Mouse (Mus musculus): ENCODE data around the gene Acsbg1. TPM values are rescaled to one million over a fixed set of nuclear protein-coding genes. Genes with fewer than 3 reads are reported as not detected.
"Not testable (repeated sequence)": the region's sequence is repeated elsewhere in the genome, so short reads cannot be mapped to it uniquely, and the experiment has no call there.

Gene Acsbg1
- under 1 TPM; 0.27 to 0.45 TPM for total RNA-seq (2021)
- long read RNA-seq, experiment 1, partial matches to known transcripts: 0 of 2 reads
- long read RNA-seq, experiment 1, other reads (novel, unspliced or antisense): 0 of 2 reads
- long read RNA-seq, experiment 2: 0 reads

DNA sequence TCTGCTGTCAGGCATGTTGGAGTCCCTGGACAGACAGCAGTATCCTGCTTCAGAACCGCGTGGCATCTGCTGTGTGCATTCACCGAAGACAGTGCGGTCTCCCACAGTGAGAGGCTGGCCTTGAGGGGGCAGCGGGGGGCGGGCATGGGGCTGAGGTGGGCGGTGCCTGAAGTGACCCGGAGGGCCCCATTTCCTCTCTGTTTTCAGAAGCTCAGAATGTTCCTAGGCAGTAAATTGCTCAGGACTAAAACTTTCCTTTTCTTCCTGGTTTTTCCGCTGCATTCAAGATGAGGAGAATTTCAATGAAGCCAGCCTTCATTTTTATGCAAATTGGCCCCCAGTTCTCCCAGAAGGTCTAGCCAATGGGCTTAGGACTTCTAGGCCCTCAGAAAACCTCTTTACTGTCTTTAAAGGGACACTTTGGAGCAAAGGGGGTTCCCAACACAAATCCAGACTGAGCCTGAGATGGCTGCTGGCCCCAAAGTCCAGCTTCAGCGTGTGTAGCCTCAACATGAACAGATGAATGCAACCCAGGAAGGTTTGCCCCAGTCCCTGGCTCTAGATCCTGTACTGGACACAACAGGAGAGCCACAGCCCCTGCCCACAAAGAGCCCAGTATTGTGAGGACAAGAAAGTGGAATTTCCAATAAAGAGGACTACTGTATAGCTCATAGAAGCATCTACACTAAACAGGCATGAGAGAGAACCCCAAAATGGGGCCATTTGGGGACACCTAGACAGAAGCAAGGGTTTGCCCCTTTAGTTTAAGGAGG, at the start of gene Acsbg1:
TSS of gene Acsbg1 (minus strand) at position 266 of the 773 bp plus-strand sequence.
- no peak for DNase-seq
- intact Hi-C loops (cut with DNase I; ENCODE audit: low total_unique reads): no loop called here

DNA sequence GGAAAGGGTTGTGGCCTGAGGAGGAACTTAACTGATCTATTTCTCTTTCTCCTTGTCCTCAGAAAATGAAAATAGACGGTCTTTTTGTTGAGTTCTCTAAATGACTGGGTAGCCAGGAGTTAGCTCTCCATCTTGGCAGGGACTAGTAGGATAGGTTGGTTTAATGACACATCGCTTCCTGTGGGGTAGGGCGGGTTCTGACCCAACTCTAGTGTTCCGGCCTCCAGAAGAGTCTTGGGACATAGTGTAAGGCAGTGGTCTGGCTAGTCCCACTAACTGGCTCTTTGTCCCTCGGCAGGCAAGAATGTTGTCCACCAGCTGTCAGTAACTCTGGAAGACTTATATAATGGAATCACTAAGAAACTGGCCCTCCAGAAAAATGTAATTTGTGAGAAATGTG, 46.4 kb upstream of the Acsbg1 start:
- intact Hi-C loops (cut with DNase I; ENCODE audit: low total_unique reads): no loop called here

DNA sequence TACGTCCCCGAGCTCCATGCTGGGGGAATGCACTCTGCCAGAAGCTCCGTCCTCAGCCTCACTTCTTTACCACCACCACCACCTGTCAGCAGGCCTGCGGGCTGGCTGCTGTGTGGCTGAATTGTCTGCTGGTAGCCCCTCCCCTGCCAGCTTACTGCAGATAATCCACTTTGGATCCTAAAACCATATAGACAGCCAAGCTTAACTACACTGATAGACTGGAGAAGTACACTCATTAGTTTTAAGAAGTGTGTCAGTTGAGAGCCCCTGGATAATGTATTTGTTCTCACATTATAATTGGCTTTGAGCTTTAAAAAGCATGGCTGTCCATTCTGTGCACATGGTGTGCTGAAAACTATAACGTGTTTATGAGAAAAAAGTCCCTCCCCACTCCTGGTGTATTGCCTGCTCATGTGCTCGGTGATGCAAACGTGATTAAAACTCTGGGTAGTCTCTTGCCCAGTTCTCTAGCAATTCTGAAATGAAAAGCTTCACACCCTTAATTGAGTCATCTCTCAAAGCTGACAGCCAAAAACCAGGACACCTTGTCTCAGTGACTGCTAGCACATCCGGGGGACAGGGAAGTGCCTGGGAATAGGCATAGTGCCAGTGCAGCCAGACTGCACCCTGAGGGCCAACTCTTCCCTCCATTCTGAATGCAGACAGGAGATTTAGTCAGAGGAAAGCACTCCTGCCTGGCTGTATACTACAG, 45.8 kb upstream of the Acsbg1 start:
- DNase-seq: no peak
- intact Hi-C loops (cut with DNase I; ENCODE audit: low total_unique reads): no loop called here

More for the DNA sequence above, 46.4 kb upstream of the Acsbg1 start:
- DNase-seq: no peak

DNA sequence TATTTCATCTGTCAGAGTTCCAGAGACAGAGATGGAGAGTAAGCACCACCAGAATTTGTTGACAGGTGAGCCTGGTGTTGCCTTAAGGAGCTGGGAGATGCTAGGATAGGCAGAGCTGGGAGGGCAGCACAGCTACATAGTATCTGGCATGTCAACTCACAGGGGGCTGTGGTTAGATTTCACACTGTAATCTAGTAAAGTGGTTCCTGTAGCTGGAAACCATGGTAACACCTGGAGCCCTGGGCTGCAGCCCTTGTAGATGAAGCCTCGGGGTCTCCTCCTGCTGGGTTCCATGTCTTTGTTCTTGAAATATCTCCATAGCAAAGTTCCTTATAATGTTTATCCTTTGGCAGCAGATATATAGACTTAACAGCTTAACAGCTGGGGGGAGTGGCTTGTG, 43.9 kb upstream of the Acsbg1 start:
- intact Hi-C loops (cut with DNase I; ENCODE audit: low total_unique reads): no loop called here
- no peak for DNase-seq

DNA sequence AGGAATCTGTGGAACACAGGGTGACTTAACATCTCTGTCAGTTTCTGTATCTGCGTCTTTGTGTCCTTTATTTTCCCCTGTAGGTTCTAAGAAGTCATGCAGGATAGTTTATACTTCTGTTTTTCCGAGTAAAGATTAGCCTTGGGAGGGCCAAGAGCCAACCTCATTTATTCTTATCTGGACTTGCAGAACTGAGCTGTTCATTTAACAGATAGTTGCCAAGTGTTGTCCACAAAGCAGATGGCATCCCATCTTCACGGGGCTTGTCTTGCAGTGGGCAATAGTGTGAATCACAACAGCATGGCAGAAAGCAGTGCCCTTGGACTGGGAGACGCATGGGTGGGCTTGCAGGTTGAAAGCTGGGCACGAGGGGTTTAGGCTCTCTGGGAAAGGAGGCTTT, 42.7 kb upstream of the Acsbg1 start:
- DNase-seq: no peak
- intact Hi-C loops (cut with DNase I; ENCODE audit: low total_unique reads): no loop called here

DNA sequence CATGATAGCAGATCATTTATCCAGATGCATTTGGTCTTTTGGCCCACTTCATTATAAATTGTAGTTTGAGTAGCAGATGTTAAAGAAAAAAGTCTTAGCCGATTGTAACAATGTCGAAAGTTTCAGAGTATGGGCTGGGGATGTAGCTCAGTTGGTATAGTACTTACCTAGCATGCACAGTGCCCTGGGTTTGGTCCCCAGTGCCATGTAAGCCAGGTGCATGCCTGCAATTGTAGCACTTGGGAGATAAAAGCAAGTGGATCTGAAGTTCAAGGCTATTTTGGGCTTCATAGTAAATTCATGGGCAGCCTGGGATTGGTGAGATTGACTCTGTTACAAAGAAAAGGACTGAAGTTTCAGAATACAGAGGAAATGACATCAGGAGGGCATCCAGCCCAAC, 40.9 kb upstream of the Acsbg1 start:
- intact Hi-C loops (cut with DNase I; ENCODE audit: low total_unique reads): no loop called here

DNA sequence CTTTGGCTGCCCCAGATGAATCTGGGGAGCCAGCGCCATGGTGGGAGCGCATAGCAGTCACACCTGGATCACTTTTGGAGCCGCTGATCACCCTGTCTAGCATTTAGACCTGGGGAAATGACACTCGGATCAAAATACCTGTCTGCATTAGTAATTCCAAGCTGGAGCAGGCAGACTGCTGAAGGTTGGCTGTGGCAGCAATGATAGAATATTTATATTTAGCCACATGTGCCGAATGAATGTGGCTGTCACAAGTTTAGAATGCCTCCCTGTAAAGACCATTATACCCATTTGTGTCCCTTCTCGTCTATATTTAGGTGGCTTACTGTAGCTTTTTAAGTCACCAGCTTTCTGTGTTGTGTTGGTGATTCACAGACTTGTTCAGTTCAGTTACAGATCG, 39.1 kb upstream of the Acsbg1 start:
- no peak for DNase-seq
- intact Hi-C loops (cut with DNase I; ENCODE audit: low total_unique reads): no loop called here

More for the DNA sequence above, 40.9 kb upstream of the Acsbg1 start:
- no peak for DNase-seq

DNA sequence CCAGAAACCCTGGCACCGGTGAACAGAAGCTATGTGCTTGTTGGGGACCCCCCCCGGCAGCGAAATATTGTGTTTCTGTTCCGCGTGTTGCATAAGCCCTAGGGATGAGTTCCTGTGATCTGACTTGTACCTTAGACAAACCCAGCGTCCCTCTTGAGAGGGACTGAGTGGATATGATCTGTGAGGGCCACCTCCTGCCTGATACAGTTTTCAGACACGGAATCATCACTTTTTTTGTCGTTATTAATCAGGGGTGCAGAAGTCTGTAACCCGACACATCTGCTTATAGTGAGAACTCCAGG, 38.5 kb upstream of the Acsbg1 start:
- intact Hi-C loops (cut with DNase I; ENCODE audit: low total_unique reads): no loop called here
- no peak for DNase-seq

DNA sequence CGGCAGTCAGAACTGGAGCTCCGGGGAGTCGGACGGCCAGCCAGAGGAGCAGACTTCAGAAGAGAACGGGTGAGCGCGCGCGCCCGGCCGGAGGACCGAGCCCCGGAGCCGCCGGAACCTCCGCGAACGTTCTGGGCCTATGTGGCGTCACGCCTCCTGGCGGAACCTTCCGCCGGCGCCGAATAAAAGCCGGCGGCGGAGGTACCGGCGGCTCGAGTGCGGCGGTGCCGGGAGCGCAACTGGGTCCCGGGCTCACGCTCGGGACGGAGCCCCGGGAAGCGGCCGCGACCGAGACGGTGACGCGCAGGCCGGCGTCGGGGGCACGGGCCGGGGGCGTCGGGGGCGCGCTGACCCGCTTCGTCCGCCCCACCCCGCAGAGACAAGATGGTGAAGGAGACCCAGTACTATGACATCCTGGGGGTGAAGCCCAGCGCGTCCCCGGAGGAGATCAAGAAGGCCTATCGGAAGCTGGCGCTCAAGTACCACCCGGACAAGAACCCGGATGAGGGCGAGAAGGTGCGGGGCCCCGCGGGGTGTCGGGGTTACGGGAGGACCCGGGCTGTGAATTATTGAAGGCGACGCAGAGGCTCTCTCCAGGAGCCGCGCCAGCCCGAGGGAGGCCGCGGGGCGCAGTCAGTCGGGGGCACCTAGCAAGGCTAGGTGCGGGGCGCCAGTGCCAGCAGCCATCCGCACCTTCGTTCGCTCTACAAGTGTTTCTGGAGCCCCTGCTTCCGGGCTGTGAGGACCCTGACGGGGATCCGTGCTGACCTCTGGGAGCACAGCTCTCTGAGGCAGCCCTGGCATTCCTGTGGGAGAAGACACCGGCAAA, 37.9 kb upstream of the Acsbg1 start:
- peak; percentile 83 for DNase-seq
- intact Hi-C loops (cut with DNase I; ENCODE audit: low total_unique reads): no loop called here

DNA sequence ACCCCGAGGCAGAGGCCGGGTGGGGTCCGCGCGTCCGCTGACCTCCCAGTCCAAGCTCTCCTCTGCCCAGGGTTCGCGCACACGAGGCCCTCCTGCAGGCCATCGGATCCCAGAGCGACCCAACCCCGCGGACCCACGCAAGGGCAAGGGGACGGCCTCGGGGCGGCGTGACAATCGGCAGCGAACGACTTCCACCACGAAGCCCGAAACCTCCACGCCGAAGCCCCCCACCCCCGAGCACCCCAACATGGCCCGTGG, 37.3 kb upstream of the Acsbg1 start:
- DNase-seq: no peak
- intact Hi-C loops (cut with DNase I; ENCODE audit: low total_unique reads): no loop called here

DNA sequence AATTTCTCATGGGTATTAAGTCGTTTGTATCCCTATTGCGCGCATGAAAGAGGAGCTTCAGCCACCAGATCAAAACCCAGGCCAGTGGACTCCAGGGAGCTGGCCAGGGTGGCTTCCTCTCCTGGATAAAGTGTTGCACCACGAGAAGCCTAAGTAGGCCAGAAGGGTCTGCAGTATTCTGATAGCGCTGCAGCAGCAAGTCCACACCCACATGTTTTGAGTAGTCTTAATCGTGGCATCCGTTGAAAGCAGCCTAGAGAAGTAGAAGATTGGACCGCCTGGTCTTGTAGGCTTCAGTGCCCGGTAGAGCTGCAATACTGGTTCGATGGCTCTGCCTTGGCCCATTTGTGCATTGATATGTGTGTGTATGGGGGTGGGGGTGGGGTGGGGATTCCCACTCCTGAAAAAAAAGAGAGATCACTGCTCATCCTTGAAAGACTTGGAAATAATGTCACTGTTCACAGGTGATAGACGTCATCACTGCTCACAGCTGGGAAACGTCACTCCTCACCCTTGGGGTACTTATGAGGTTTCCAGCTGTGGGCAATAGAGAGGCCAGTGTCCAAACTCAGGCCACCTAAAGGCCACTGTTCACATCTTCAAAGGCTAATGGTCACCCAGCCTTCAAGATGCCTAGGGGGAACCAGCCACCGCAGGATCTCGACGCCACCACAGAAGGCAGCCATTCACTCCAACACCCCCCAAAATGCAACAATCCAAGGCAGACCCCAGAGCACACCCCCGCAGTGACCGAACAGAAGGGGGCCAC, 36.8 kb upstream of the Acsbg1 start, which contains the start of gene Dnaja4:
TSS of gene Dnaja4 (plus strand) at position 556 of the 769 bp plus-strand sequence.
- intact Hi-C loops (cut with DNase I; ENCODE audit: low total_unique reads): no loop called here
- DNase-seq: no peak

DNA sequence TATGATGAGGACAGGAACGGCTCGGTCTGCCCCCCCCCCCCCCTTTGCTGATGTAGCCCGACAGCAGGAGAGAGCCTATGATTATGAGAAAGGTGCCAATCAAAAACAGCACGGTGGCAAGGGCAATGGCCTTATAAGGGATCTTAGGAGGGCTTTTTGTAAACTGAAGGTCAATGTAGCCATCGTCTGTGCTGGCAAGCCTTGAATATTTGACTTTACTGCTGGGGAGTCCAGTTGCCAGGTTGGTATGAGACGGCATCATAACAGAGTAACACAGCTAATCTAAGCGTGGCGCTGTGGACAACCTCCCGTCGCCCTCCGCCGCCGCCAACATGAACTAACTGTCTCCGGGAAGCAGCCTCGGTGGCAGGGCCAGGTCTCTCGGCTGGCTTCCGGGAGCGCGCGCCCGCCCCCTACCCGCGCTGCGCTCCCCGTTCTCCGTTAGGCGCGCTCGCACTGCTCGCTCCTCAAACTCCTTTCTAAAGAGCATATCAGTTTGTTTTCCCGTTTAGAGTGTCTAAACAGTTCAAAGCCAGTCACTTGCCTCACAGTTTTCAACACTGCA, 29.7 kb upstream of the Acsbg1 start:
- intact Hi-C loops (cut with DNase I; ENCODE audit: low total_unique reads); DNase-seq: not testable (repeated sequence)

DNA sequence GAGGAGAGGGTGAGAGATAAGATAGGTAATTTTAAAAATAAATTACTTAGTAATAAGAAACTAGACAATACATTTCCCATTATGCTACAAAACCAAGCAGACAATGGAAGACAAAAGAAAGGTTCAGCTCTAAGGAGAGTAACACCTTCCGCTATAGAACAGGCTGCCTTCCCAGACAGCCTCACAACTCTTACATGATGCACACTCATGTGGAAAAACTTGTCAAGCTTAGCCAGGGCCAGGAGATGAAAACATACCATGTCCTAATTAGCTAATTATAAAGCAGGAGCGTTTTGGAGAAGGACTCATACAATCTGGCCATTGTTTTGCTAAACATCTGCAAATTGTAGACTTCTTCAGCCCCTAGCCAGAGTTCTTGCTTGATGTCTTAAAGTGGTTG, 29.0 kb upstream of the Acsbg1 start:
- DNase-seq; intact Hi-C loops (cut with DNase I; ENCODE audit: low total_unique reads): not testable (repeated sequence)

DNA sequence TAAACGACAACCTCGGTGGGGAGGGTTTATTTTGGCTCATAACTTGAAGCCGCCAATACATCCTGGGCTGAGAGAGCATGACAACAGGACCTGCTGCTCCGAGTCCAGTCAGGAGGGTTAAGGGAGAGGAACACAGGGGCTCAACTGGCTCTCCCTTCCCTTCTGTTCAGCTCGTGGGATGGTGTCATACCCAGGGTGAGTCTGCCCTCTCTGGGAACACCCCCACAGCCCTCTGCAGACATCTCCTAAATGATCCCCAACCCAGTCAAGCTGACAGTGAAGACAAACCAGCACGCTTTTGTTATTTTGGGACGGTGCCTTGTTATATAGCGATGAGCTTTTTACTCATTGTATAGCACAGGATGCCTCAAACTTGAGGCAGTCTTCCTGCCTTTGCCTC, 27.8 kb upstream of the Acsbg1 start:
- no peak for DNase-seq
- intact Hi-C loops (cut with DNase I; ENCODE audit: low total_unique reads): no loop called here

DNA sequence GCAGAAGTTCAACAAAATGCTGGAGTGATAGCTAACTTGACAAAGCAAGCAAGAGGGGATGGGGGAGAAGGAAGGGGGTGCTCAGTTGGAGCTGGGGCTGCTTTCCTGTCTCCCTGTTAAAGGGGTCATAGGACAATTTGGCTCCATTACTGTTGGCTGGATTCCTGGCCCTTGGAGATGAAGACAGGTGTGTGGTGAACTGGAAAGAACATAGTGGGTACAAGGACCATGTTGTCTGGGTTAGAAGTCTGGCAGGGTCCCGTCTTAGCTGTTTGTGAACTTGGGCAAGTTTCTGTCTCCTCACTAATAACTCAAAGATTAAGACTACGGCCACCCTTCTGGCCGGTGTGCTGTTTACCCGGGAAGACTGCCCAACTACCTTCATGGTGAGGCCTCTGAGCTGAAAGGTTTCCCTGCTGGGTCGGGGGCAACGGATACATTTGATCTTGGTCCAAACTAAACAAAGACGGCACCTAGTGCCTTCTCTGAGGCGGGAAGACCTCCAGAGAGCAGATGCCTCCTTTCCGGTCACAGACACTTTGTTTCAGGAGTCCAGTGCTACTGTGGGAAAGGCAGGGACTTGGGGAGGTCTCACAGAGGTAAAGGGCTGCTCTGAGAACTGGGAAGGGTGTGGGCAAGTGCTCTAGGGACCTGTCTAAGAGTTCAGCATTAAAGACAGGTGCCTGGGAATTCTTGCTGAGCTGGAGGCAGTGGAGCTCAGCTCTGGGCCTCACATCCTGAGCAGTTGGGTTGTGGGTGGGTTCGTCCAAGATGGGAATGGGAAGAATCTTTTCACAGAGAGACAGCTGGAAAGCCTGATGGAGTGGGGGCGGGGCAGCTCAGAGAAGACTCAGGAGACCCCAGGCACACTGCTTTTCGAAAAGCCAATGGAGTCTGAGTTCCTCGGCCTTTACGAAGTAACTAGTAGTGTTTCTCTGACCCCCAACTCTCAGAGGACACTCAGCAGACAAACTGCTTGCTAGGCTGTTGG, 25.9 kb upstream of the Acsbg1 start:
- intact Hi-C loops (cut with DNase I; ENCODE audit: low total_unique reads): no loop called here
- DNase-seq: no peak

DNA sequence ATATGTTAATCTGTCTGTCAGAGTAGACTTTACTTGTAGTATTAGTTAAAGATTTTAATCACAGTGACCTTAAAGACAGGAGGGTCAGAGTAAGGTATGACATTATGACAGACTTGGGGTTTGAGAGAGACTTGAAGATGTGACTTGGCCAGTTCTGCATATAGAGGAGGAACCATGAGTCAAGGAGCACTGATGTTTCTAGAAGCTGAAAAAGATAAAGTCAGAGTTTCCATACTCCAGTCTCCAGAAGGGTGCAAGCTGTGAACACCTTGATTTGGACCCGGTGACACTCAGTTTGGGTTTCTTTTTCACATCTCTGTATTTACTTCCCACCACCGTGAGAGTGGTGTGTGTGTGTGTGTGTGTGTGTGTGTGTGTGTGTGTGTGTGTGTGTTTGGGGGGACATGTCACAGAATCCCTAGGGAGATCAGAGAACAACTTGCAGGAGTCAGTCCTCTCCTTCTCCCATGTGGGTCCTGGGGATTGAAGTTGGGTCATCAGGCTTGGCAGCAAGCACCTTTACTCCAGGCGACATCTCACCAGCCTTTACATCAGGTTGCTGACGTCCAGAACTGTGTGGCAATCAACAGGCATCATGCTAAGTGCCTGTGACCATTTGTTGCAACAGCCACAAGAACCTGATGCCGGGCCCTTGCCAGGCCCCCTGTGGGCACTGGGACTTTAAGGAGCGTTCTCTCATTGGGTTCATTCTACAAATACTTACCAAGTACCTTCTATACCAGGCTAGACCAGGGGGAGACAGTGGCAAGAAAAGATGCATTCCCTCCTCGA, 22.3 kb upstream of the Acsbg1 start:
- intact Hi-C loops (cut with DNase I; ENCODE audit: low total_unique reads): no loop called here
- no peak for DNase-seq

DNA sequence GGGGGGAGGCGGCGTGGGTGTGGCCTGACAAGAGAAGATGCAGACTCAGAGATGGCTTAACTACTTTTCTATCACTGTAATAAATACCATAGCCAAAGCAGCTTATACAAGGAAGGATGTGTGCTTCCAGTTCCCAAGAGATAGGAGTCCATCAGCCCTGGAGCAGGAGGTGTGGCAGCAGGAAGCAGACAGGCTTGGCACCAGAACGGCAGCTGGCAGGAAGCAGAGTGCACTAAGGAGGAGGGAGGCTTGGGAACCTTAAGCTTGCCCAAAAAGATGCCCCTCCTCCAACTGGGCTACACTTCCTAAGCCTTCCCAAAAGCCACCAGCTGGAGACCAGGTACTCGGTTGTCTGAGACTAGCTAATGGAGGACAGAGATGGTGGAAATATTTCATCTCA, 21.2 kb upstream of the Acsbg1 start:
- intact Hi-C loops (cut with DNase I; ENCODE audit: low total_unique reads): no loop called here
- no peak for DNase-seq

Data from gastrocnemius, postnatal 14 days (tissue).